Mouse (Mus musculus): Measurements from ENCODE around the gene Capn12. TPM values are rescaled to one million over a fixed set of nuclear protein-coding genes. Genes with fewer than 3 reads are reported as not detected.

Capn12 gene
- polyA plus RNA-seq, 1 experiment from 2014 or later = 0.52 TPM

DNA sequence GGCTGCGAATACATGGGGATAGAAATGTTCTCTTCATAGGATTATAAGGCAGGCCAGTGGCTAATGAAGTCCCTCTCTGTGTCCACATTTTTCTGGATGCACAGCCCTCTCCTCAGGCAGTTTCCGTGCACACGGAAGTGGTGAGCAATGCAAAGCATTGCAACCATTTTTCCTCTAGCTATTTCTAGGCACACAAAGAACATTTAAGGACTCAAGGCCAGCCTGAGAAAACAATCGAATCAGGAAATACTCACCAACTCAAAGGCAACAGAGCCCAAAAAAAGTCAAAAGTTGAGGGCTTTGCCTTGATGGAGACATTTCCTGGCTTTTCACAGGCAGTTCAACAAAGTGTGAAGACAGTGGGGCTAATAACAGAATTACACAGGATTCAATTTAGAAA is 59.9 kb downstream of the Capn12 start:
- no peak for ATAC-seq (replicated peaks)

DNA sequence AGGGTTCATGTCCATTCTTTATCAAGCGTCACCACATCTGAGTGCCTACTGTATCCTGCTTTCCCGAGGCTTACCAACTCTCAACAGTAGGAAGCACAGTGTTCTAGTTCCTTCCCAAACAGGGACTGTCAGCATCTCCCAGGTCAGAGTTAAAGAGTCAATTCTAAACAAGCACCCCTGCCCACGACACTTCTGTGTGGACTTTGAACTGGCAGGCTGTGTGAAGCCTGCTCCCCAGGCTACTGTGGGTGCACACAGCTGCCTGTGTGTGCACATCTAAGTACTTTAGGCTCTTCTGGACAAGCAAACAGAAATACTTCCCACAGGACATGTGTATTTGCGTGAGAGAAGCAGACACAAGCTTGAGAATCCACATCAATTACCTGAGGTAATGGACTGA is 60.3 kb downstream of the Capn12 start:
- Histone ChIP-seq H3K36me3 (replicated peaks) (no peaks in the 10 kb centered on the region), H3K4me1 (peaks cover 20% of the 10 kb centered on the region), H3K27me3 (replicated peaks) (no peaks in the 10 kb centered on the region), H3K9me3 (no peaks in the 10 kb centered on the region), H3K27ac (peak overlapping the region; percentile 47; the same call in 1 of the 2 replicates), H3K4me2 (no peak overlapping the region), H3K4me3 (no peak overlapping the region), H3K9ac (no peak overlapping the region)
- WGBS = 79% methylated on average over 4 of the region's 4 CpGs
- ATAC-seq (replicated peaks) = no peak

More for the DNA sequence above, 59.9 kb downstream of the Capn12 start:
- no peak overlapping the region for H3K9ac ChIP-seq
- no peak overlapping the region for H3K4me2 ChIP-seq
- H3K27me3 ChIP-seq (replicated peaks) = no peaks in the 10 kb centered on the region
- peaks cover 16% of the 10 kb centered on the region for H3K4me1 ChIP-seq
- no peaks in the 10 kb centered on the region for H3K9me3 ChIP-seq
- WGBS = 85% methylated on average over 4 of the region's 4 CpGs
- no peak overlapping the region for H3K27ac ChIP-seq
- H3K4me3 ChIP-seq = no peak overlapping the region
- no peaks in the 10 kb centered on the region for H3K36me3 ChIP-seq (replicated peaks)

Other genes starting within 250 kb of the Capn12 start
- gene Fbxo27, start 188.6 kb upstream of the Capn12 start, polyA plus RNA-seq (2015; fragmentation: Nextera tagmentation; extraction: Ambion mirVana) = 10.2 and 12.1 TPM in 2 replicates
- 3.7 and 4.0 TPM in 2 replicates for gene Fbxo17, start 164.6 kb upstream of the Capn12 start, polyA plus RNA-seq (2015; fragmentation: Nextera tagmentation; extraction: Ambion mirVana)
- 96.7 and 106 TPM in 2 replicates for gene Mrps12, start 139.6 kb upstream of the Capn12 start, polyA plus RNA-seq (2015; fragmentation: Nextera tagmentation; extraction: Ambion mirVana)
- gene Sars2, start 139.4 kb upstream of the Capn12 start, polyA plus RNA-seq (2015; fragmentation: Nextera tagmentation; extraction: Ambion mirVana) = 18.3 and 18.7 TPM in 2 replicates
- 0.36 and 0.50 TPM in 2 replicates for gene Ccer2, start 125.2 kb upstream of the Capn12 start, polyA plus RNA-seq (2015; fragmentation: Nextera tagmentation; extraction: Ambion mirVana)
- gene Sirt2, start 114.7 kb upstream of the Capn12 start, polyA plus RNA-seq (2015; fragmentation: Nextera tagmentation; extraction: Ambion mirVana) = 125 and 129 TPM in 2 replicates
- 65.8 and 66.5 TPM in 2 replicates for gene Nfkbib, start 113.9 kb upstream of the Capn12 start, polyA plus RNA-seq (2015; fragmentation: Nextera tagmentation; extraction: Ambion mirVana)
- gene Rinl, start 92.5 kb upstream of the Capn12 start, polyA plus RNA-seq (2015; fragmentation: Nextera tagmentation; extraction: Ambion mirVana) = 2.4 and 3.3 TPM in 2 replicates
- 175 and 176 TPM in 2 replicates for gene Hnrnpl, start 72.9 kb upstream of the Capn12 start, polyA plus RNA-seq (2015; fragmentation: Nextera tagmentation; extraction: Ambion mirVana)
- gene Ech1, start 56.2 kb upstream of the Capn12 start, polyA plus RNA-seq (2015; fragmentation: Nextera tagmentation; extraction: Ambion mirVana) = 92.7 and 94.7 TPM in 2 replicates
- 5.6 and 8.2 TPM in 2 replicates for gene Lgals4, start 47.6 kb upstream of the Capn12 start, polyA plus RNA-seq (2015; fragmentation: Nextera tagmentation; extraction: Ambion mirVana)
- 7.8 and 9.2 TPM in 2 replicates for gene Lgals7, start 17.6 kb upstream of the Capn12 start, polyA plus RNA-seq (2015; fragmentation: Nextera tagmentation; extraction: Ambion mirVana)
- gene Actn4, start 80.9 kb downstream of the Capn12 start, polyA plus RNA-seq (2015; fragmentation: Nextera tagmentation; extraction: Ambion mirVana) = 140 and 143 TPM in 2 replicates
- gene Eif3k, start 100.4 kb downstream of the Capn12 start, polyA plus RNA-seq (2015; fragmentation: Nextera tagmentation; extraction: Ambion mirVana) = 269 and 284 TPM in 2 replicates
- 8.5 and 11.4 TPM in 2 replicates for gene Map4k1, start 100.6 kb downstream of the Capn12 start, polyA plus RNA-seq (2015; fragmentation: Nextera tagmentation; extraction: Ambion mirVana)
- 11.8 and 12.4 TPM in 2 replicates for gene Ryr1, start 243.8 kb downstream of the Capn12 start, polyA plus RNA-seq (2015; fragmentation: Nextera tagmentation; extraction: Ambion mirVana)

Data from midbrain, embryonic 15.5 days (tissue).